ENCODE assay signal across 28 mouse cellular contexts in genomic region chr5:113431334-113431733, GRCm38 (mm10). TPM values are rescaled to one million over a fixed set of nuclear protein-coding genes. Genes with fewer than 3 reads are reported as not detected.
A peak's percentile ranks its signal among the peaks of the same experiment; 100 is the strongest.
DNase-seq lines count a peak whose midpoint lies in the region; ATAC-seq and TF ChIP-seq lines count a peak whose summit lies in the region.
"Had no signal": no experiment of that assay in that cellular context is flagged by ENCODE, and none has a peak within 500 bp of the region (broad histone marks: within the 10 kb centered on the region; RNA-seq: fewer than 3 reads in every experiment).

No protein-coding gene starts in this region.

- 86% methylated on average over 5 of the region's 5 CpGs for WGBS in midbrain, embryonic 11.5 days
- WGBS in midbrain, embryonic 13.5 days = 76% methylated on average over 5 of the region's 5 CpGs
- 67% methylated on average over 5 of the region's 5 CpGs for WGBS in neural tube, embryonic 14.5 days
- 57% methylated on average over 5 of the region's 5 CpGs for WGBS in thymus, adult 2 months

- H3K4me3 ChIP-seq in midbrain, embryonic 11.5 days (ENCODE audit: low read depth, low read length) = no peak overlapping the region
- no peak overlapping the region for H3K4me3 ChIP-seq in midbrain, embryonic 13.5 days (replicated peaks)
- H3K4me3 ChIP-seq in neural tube, embryonic 14.5 days (ENCODE audit: low read depth, low read length) = no peak overlapping the region
- H3K4me3 ChIP-seq in thymus, adult 2 months (ENCODE audit: control insufficient read depth, insufficient read depth, low read length) = no peak overlapping the region
- H3K4me3 ChIP-seq: embryonic facial prominence, embryonic 12.5 days; embryonic facial prominence, embryonic 15.5 days; gastrocnemius, adult 2 months; heart, embryonic 12.5 days; heart, embryonic 15.5 days; hindbrain, embryonic 10.5 days had no signal

- H3K4me2 ChIP-seq in midbrain, embryonic 11.5 days = no peak overlapping the region
- H3K4me2 ChIP-seq in midbrain, embryonic 13.5 days (replicated peaks) = no peak overlapping the region
- no peak overlapping the region for H3K4me2 ChIP-seq in neural tube, embryonic 14.5 days (ENCODE audit: low read depth, low read length)
- H3K4me2 ChIP-seq: embryonic facial prominence, embryonic 12.5 days; embryonic facial prominence, embryonic 15.5 days; heart, embryonic 12.5 days; heart, embryonic 15.5 days; hindbrain, embryonic 14.5 days had no signal

- TF ChIP-seq POLR2A in thymus, adult 2 months (IDR thresholded peaks at IDR 0.05; ENCODE audit: control insufficient read depth, extremely low read depth, insufficient read depth, low read length, poor library complexity) = no peak

- H3K27me3 ChIP-seq in midbrain, embryonic 11.5 days (ENCODE audit: control insufficient read depth, insufficient read depth, low read length) = no peaks in the 10 kb centered on the region
- H3K27me3 ChIP-seq in midbrain, embryonic 13.5 days = 0 out of 2 replicates have a peak, but pooled peaks cover 4% of the 10 kb centered on the region
- H3K27me3 ChIP-seq in neural tube, embryonic 14.5 days (ENCODE audit: control insufficient read depth, insufficient read depth, low read length) = no peaks in the 10 kb centered on the region
- H3K27me3 ChIP-seq in thymus, adult 2 months (ENCODE audit: control insufficient read depth, insufficient read depth, low read length) = no peaks in the 10 kb centered on the region
- H3K27me3 ChIP-seq: embryonic facial prominence, embryonic 12.5 days; embryonic facial prominence, embryonic 15.5 days; heart, embryonic 12.5 days had no signal

- H3K9ac ChIP-seq in midbrain, embryonic 11.5 days (ENCODE audit: low read length) = no peak overlapping the region
- no peak overlapping the region for H3K9ac ChIP-seq in midbrain, embryonic 13.5 days (replicated peaks)
- no peak overlapping the region for H3K9ac ChIP-seq in neural tube, embryonic 14.5 days (replicated peaks; ENCODE audit: low read depth, low read length)
- H3K9ac ChIP-seq: embryonic facial prominence, embryonic 12.5 days; embryonic facial prominence, embryonic 15.5 days; forebrain, postnatal 0 days; heart, embryonic 12.5 days; heart, embryonic 15.5 days; hindbrain, embryonic 14.5 days had no signal

- no peak for TF ChIP-seq CTCF in thymus, adult 2 months (IDR thresholded peaks at IDR 0.05; ENCODE audit: borderline replicate concordance, control insufficient read depth, extremely low read depth, insufficient read depth, low read length, poor library complexity)

- no peaks in the 10 kb centered on the region for H3K4me1 ChIP-seq in midbrain, embryonic 11.5 days (ENCODE audit: control insufficient read depth, insufficient read depth, low read length)
- 0 out of 2 replicates have a peak, but pooled peaks cover 6% of the 10 kb centered on the region for H3K4me1 ChIP-seq in midbrain, embryonic 13.5 days (replicated peaks)
- H3K4me1 ChIP-seq in neural tube, embryonic 14.5 days (ENCODE audit: control insufficient read depth, insufficient read depth, low read length) = 0 out of 2 replicates have a peak, but pooled peaks cover 4% of the 10 kb centered on the region
- H3K4me1 ChIP-seq in thymus, adult 2 months (replicated peaks; ENCODE audit: control insufficient read depth, insufficient read depth, low read length) = no peaks in the 10 kb centered on the region
- H3K4me1 ChIP-seq: embryonic facial prominence, embryonic 12.5 days; embryonic facial prominence, embryonic 15.5 days; heart, embryonic 12.5 days; heart, embryonic 15.5 days had no signal

- no peaks in the 10 kb centered on the region for H3K9me3 ChIP-seq in midbrain, embryonic 11.5 days (ENCODE audit: control insufficient read depth, low read length)
- H3K9me3 ChIP-seq in midbrain, embryonic 13.5 days = no peaks in the 10 kb centered on the region
- H3K9me3 ChIP-seq in neural tube, embryonic 14.5 days (ENCODE audit: control insufficient read depth, low read length) = no peaks in the 10 kb centered on the region
- H3K9me3 ChIP-seq: embryonic facial prominence, embryonic 12.5 days; embryonic facial prominence, embryonic 15.5 days; heart, embryonic 12.5 days; heart, embryonic 15.5 days; hindbrain, embryonic 10.5 days had no signal

- no peak overlapping the region for H3K27ac ChIP-seq in midbrain, embryonic 11.5 days (ENCODE audit: low read depth, low read length)
- no peak overlapping the region for H3K27ac ChIP-seq in midbrain, embryonic 13.5 days
- H3K27ac ChIP-seq in neural tube, embryonic 14.5 days (ENCODE audit: low read depth, low read length) = peak overlapping the region; percentile 58
- H3K27ac ChIP-seq in thymus, adult 2 months (ENCODE audit: control insufficient read depth, insufficient read depth, low read length) = no peak overlapping the region
- H3K27ac ChIP-seq: embryonic facial prominence, embryonic 12.5 days; embryonic facial prominence, embryonic 15.5 days; gastrocnemius, adult 2 months; heart, embryonic 15.5 days; hindbrain, embryonic 10.5 days; hindbrain, embryonic 14.5 days had no signal

- DNase-seq in midbrain, embryonic 11.5 days (ENCODE audit: low spot score, missing footprints) = peak; percentile 23
- peak; percentile 73 for DNase-seq in MN1 (ENCODE audit: low spot score)
- no peak for DNase-seq in adrenal gland, postnatal 4 days (ENCODE audit: low spot score in 2 of 2)
- no peak for DNase-seq in thymus, adult 2 months
- DNase-seq: adrenal gland, postnatal 10 days; adrenal gland, postnatal 36 days; B cell, adult 2 months; cerebellum, adult 11 months; cerebellum, adult 2 months; cerebellum, adult 9-11 months; cerebellum, postnatal 25 days; forebrain, postnatal 0 days; gastrocnemius, adult 2 months; gastrocnemius, postnatal 14 days; heart, adult 11 months; heart, postnatal 10 days; heart, postnatal 36 days had no signal

- H3K36me3 ChIP-seq in midbrain, embryonic 11.5 days (ENCODE audit: control insufficient read depth, insufficient read depth, low read length) = no peaks in the 10 kb centered on the region
- no peaks in the 10 kb centered on the region for H3K36me3 ChIP-seq in midbrain, embryonic 13.5 days
- H3K36me3 ChIP-seq in neural tube, embryonic 14.5 days (ENCODE audit: control insufficient read depth, insufficient read depth, low read length) = no peaks in the 10 kb centered on the region
- H3K36me3 ChIP-seq in thymus, adult 2 months (ENCODE audit: control insufficient read depth, insufficient read depth, low read length) = no peaks in the 10 kb centered on the region
- H3K36me3 ChIP-seq: embryonic facial prominence, embryonic 12.5 days; embryonic facial prominence, embryonic 15.5 days; heart, embryonic 12.5 days; heart, embryonic 15.5 days; hindbrain, embryonic 10.5 days had no signal

- no peak for ATAC-seq in midbrain, embryonic 11.5 days (ENCODE audit: low FRiP score)
- ATAC-seq in midbrain, embryonic 13.5 days = no peak
- no peak for ATAC-seq in neural tube, embryonic 14.5 days (ENCODE audit: low read depth)
- ATAC-seq: forebrain, embryonic 14.5 days; forebrain, postnatal 0 days had no signal

RNA-seq across cellular contexts. Expression of gene Wscd2, which starts 58.8 kb away (rescaled TPM):
- polyA plus RNA-seq in midbrain, embryonic 11.5 days (2014; fragmentation: Nextera tagmentation; extraction: Ambion mirVana) = 8.0 and 9.1 TPM in 2 replicates
- 9.4 and 10.6 TPM in 2 replicates for polyA plus RNA-seq in midbrain, embryonic 13.5 days (2015; fragmentation: Nextera tagmentation; extraction: Ambion mirVana)
- 19.9 and 20.3 TPM in 2 replicates for polyA plus RNA-seq in neural tube, embryonic 14.5 days (2014; fragmentation: Nextera tagmentation; extraction: Ambion mirVana)
- 10 to 100 TPM; 10.2 to 11.6 TPM for total RNA-seq in adrenal gland, postnatal 4 days (2021)
- polyA plus RNA-seq in thymus, adult 2 months (2012; rRNA removed) = 1.2 and 1.6 TPM in 2 replicates
- total RNA-seq: common myeloid progenitor, adult 5-6 weeks; MEL had no signal

Comparison
In these comparisons a context has a peak if more than half of its experiments do, and no peak if none do; other contexts are left out.
1. DNase-seq: peak in midbrain, embryonic 11.5 days (single experiment) and MN1 (single experiment); none in adrenal gland, postnatal 4 days (0 of 2) and thymus, adult 2 months (single experiment).